In the genomic region with DNA sequence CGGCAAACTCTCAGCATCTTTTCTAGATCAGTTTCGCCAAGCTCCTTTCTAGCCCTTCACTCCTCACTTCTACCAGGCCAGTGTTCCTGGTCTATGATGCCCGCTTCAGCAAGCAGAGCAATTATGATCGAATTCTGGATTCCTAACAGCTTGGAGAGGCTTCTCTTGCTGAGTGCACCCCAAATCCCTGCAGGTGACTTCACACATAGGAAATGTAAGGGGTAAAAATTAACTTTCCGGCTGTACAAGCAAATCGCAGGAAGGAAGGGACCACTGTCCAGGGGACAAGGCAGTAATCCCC, we compare ENCODE assay signal across 18 mouse cellular contexts. TPM values are rescaled to one million over a fixed set of nuclear protein-coding genes. Genes with fewer than 3 reads are reported as not detected.
DNase-seq lines count a peak whose midpoint lies in the region; ATAC-seq lines count a peak whose summit lies in the region.
"Had no signal": no experiment of that assay in that cellular context is flagged by ENCODE, and none has a peak within 500 bp of the region (broad histone marks: within the 10 kb centered on the region; RNA-seq: fewer than 3 reads in every experiment).

No protein-coding gene starts in this region.

- H3K9ac ChIP-seq in midbrain, embryonic 11.5 days (ENCODE audit: low read length), result no peak overlapping the region
- H3K9ac ChIP-seq in midbrain, embryonic 13.5 days (replicated peaks), result no peak overlapping the region
- H3K9ac ChIP-seq in hindbrain, embryonic 16.5 days (ENCODE audit: low read depth, low read length), result no peak overlapping the region
- no peak overlapping the region for H3K9ac ChIP-seq in neural tube, embryonic 15.5 days (replicated peaks)
- no peak overlapping the region for H3K9ac ChIP-seq in liver, embryonic 11.5 days (ENCODE audit: low read depth, low read length)
- H3K9ac ChIP-seq: liver, embryonic 13.5 days had no signal

- H3K27me3 ChIP-seq in midbrain, embryonic 11.5 days (ENCODE audit: control insufficient read depth, insufficient read depth, low read length), result peaks cover 91% of the 10 kb centered on the region
- H3K27me3 ChIP-seq in midbrain, embryonic 13.5 days, result peaks cover 91% of the 10 kb centered on the region
- H3K27me3 ChIP-seq in hindbrain, embryonic 10.5 days (ENCODE audit: insufficient read depth, poor library complexity, severe bottlenecking), result peaks cover 93% of the 10 kb centered on the region
- H3K27me3 ChIP-seq in hindbrain, embryonic 16.5 days (replicated peaks; ENCODE audit: control insufficient read depth, insufficient read depth, low read length), result peaks cover 36% of the 10 kb centered on the region
- peaks cover 78% of the 10 kb centered on the region for H3K27me3 ChIP-seq in neural tube, embryonic 15.5 days (replicated peaks)
- H3K27me3 ChIP-seq in liver, embryonic 11.5 days (replicated peaks; ENCODE audit: control insufficient read depth, insufficient read depth, low read length), result peaks cover 90% of the 10 kb centered on the region

- H3K4me1 ChIP-seq in midbrain, embryonic 11.5 days (ENCODE audit: control insufficient read depth, insufficient read depth, low read length), result peaks cover 25% of the 10 kb centered on the region
- H3K4me1 ChIP-seq in midbrain, embryonic 13.5 days (replicated peaks), result peaks cover 61% of the 10 kb centered on the region
- peaks cover 61% of the 10 kb centered on the region for H3K4me1 ChIP-seq in hindbrain, embryonic 10.5 days (replicated peaks)
- H3K4me1 ChIP-seq in hindbrain, embryonic 16.5 days (ENCODE audit: control insufficient read depth, insufficient read depth, low read depth, low read length), result peaks cover 30% of the 10 kb centered on the region
- H3K4me1 ChIP-seq in neural tube, embryonic 15.5 days, result peaks cover 62% of the 10 kb centered on the region
- H3K4me1 ChIP-seq in liver, embryonic 11.5 days (replicated peaks; ENCODE audit: control insufficient read depth, insufficient read depth, low read length), result peaks cover 17% of the 10 kb centered on the region

- no peak overlapping the region for H3K27ac ChIP-seq in midbrain, embryonic 11.5 days (ENCODE audit: low read depth, low read length)
- no peak overlapping the region for H3K27ac ChIP-seq in midbrain, embryonic 13.5 days
- no peak overlapping the region for H3K27ac ChIP-seq in hindbrain, embryonic 10.5 days
- no peak overlapping the region for H3K27ac ChIP-seq in hindbrain, embryonic 16.5 days (ENCODE audit: low read depth, low read length)
- H3K27ac ChIP-seq in neural tube, embryonic 15.5 days (replicated peaks), result no peak overlapping the region
- H3K27ac ChIP-seq in liver, embryonic 11.5 days (ENCODE audit: low read depth, low read length), result no peak overlapping the region
- H3K27ac ChIP-seq: heart, adult 2 months; layer of hippocampus, adult 2 months; liver, embryonic 13.5 days had no signal

- H3K4me3 ChIP-seq in midbrain, embryonic 11.5 days (ENCODE audit: low read depth, low read length), result no peak overlapping the region
- no peak overlapping the region for H3K4me3 ChIP-seq in midbrain, embryonic 13.5 days (replicated peaks)
- H3K4me3 ChIP-seq in hindbrain, embryonic 10.5 days, result no peak overlapping the region; the same call in 1 of the 2 replicates
- H3K4me3 ChIP-seq in hindbrain, embryonic 16.5 days (ENCODE audit: low read length), result no peak overlapping the region
- no peak overlapping the region for H3K4me3 ChIP-seq in neural tube, embryonic 15.5 days (replicated peaks)
- no peak overlapping the region for H3K4me3 ChIP-seq in liver, embryonic 11.5 days (ENCODE audit: low read depth, low read length)
- H3K4me3 ChIP-seq: heart, adult 2 months; layer of hippocampus, adult 2 months; liver, embryonic 13.5 days had no signal

- no peak overlapping the region for H3K4me2 ChIP-seq in midbrain, embryonic 11.5 days
- H3K4me2 ChIP-seq in midbrain, embryonic 13.5 days (replicated peaks), result no peak overlapping the region
- H3K4me2 ChIP-seq in hindbrain, embryonic 16.5 days (ENCODE audit: low read length), result peak overlapping the region; percentile 14; the same call in 1 of the 2 replicates
- H3K4me2 ChIP-seq in neural tube, embryonic 15.5 days, result peak overlapping the region; percentile 53
- H3K4me2 ChIP-seq in liver, embryonic 11.5 days, result no peak overlapping the region
- H3K4me2 ChIP-seq: liver, embryonic 13.5 days had no signal

- no peaks in the 10 kb centered on the region for H3K9me3 ChIP-seq in midbrain, embryonic 11.5 days (ENCODE audit: control insufficient read depth, low read length)
- H3K9me3 ChIP-seq in midbrain, embryonic 13.5 days, result no peaks in the 10 kb centered on the region
- H3K9me3 ChIP-seq in hindbrain, embryonic 10.5 days, result no peaks in the 10 kb centered on the region
- no peaks in the 10 kb centered on the region for H3K9me3 ChIP-seq in hindbrain, embryonic 16.5 days (ENCODE audit: control insufficient read depth, low read length)
- H3K9me3 ChIP-seq in neural tube, embryonic 15.5 days (replicated peaks), result no peaks in the 10 kb centered on the region
- H3K9me3 ChIP-seq in liver, embryonic 11.5 days (ENCODE audit: control insufficient read depth, low read length), result no peaks in the 10 kb centered on the region
- H3K9me3 ChIP-seq: liver, embryonic 13.5 days had no signal

- peak; percentile 92 for DNase-seq in midbrain, embryonic 11.5 days (ENCODE audit: low spot score, missing footprints)
- DNase-seq in hindbrain, embryonic 10.5 days (ENCODE audit: low spot score), result peak; percentile 41
- DNase-seq in liver, embryonic 11.5 days (ENCODE audit: low spot score), result no peak
- DNase-seq in urinary bladder, postnatal 36 days (ENCODE audit: low spot score in 2 of 2), result no peak
- DNase-seq: adrenal gland, postnatal 36 days; gastrocnemius, postnatal 10 days; heart, adult 2 months; heart, postnatal 4 days; kidney, adult 18-20 months; kidney, postnatal 10 days; liver, embryonic 13.5 days; right cerebral cortex, postnatal 25 days had no signal

- WGBS in midbrain, embryonic 11.5 days, result 1% methylated on average over 6 of the region's 6 CpGs
- 5% methylated on average over 6 of the region's 6 CpGs for WGBS in midbrain, embryonic 13.5 days
- WGBS in hindbrain, embryonic 10.5 days, result under 1% methylated on average over 6 of the region's 6 CpGs
- WGBS in hindbrain, embryonic 16.5 days, result 5% methylated on average over 6 of the region's 6 CpGs
- WGBS in neural tube, embryonic 15.5 days, result 6% methylated on average over 6 of the region's 6 CpGs
- WGBS in liver, embryonic 11.5 days, result 2% methylated on average over 6 of the region's 6 CpGs

- H3K36me3 ChIP-seq in midbrain, embryonic 11.5 days (ENCODE audit: control insufficient read depth, insufficient read depth, low read length), result no peaks in the 10 kb centered on the region
- no peaks in the 10 kb centered on the region for H3K36me3 ChIP-seq in midbrain, embryonic 13.5 days
- H3K36me3 ChIP-seq in hindbrain, embryonic 10.5 days, result no peaks in the 10 kb centered on the region
- no peaks in the 10 kb centered on the region for H3K36me3 ChIP-seq in hindbrain, embryonic 16.5 days (ENCODE audit: control insufficient read depth, insufficient read depth, low read length)
- no peaks in the 10 kb centered on the region for H3K36me3 ChIP-seq in neural tube, embryonic 15.5 days
- no peaks in the 10 kb centered on the region for H3K36me3 ChIP-seq in liver, embryonic 11.5 days (ENCODE audit: control insufficient read depth, insufficient read depth, low read length)
- H3K36me3 ChIP-seq: G1E; liver, embryonic 13.5 days had no signal

- no peak for ATAC-seq in midbrain, embryonic 11.5 days (ENCODE audit: low FRiP score)
- no peak for ATAC-seq in midbrain, embryonic 13.5 days
- no peak for ATAC-seq in hindbrain, embryonic 16.5 days
- ATAC-seq in neural tube, embryonic 15.5 days (ENCODE audit: low FRiP score), result no peak
- no peak for ATAC-seq in liver, embryonic 11.5 days (replicated peaks; ENCODE audit: low FRiP score)

RNA-seq across cellular contexts. Expression of a gene that starts 11.2 kb away (rescaled TPM):
- polyA plus RNA-seq in midbrain, embryonic 11.5 days (2014; fragmentation: Nextera tagmentation; extraction: Ambion mirVana), result 0.05 and 0.10 TPM in 2 replicates
- 1.7 and 2.0 TPM in 2 replicates for polyA plus RNA-seq in midbrain, embryonic 13.5 days (2015; fragmentation: Nextera tagmentation; extraction: Ambion mirVana)
- polyA plus RNA-seq in hindbrain, embryonic 10.5 days (2016; fragmentation: Nextera tagmentation; extraction: Ambion mirVana), result 0.68 and 6.8 TPM in 2 replicates
- 10.8 and 11.8 TPM in 2 replicates for polyA plus RNA-seq in hindbrain, embryonic 16.5 days (2015; fragmentation: Nextera tagmentation; extraction: Ambion mirVana)
- polyA plus RNA-seq in neural tube, embryonic 15.5 days (2015; fragmentation: Nextera tagmentation; extraction: Ambion mirVana), result 12.2 and 18.7 TPM in 2 replicates
- not detected in 2 replicates for polyA plus RNA-seq in liver, embryonic 11.5 days (2014; fragmentation: Nextera tagmentation; extraction: Ambion mirVana)
- polyA plus RNA-seq: G1E; liver, embryonic 13.5 days; lung, embryonic 16.5 days had no signal

Comparison
In these comparisons a context has a peak if more than half of its experiments do, and no peak if none do; other contexts are left out.
1. DNase-seq: peak in midbrain, embryonic 11.5 days (single experiment) and hindbrain, embryonic 10.5 days (single experiment); none in liver, embryonic 11.5 days (single experiment) and urinary bladder, postnatal 36 days (0 of 2).
2. H3K4me2 ChIP-seq: peak in hindbrain, embryonic 16.5 days (single experiment) and neural tube, embryonic 15.5 days (single experiment); none in midbrain, embryonic 11.5 days (single experiment), midbrain, embryonic 13.5 days (single experiment) and liver, embryonic 11.5 days (single experiment).